Mouse (Mus musculus) right cerebral cortex, postnatal 36 days (tissue): ENCODE measurements around the gene Coq6.

ENCODE experiments used
- DNase-seq, 2 experiments: peaks; one replicate each; pipeline ENCODE4 v3.0.0; 2022; ENCODE audit warnings: low spot score in 2 of 2, mixed read lengths in 1 of 2

Coq6 gene

DNA sequence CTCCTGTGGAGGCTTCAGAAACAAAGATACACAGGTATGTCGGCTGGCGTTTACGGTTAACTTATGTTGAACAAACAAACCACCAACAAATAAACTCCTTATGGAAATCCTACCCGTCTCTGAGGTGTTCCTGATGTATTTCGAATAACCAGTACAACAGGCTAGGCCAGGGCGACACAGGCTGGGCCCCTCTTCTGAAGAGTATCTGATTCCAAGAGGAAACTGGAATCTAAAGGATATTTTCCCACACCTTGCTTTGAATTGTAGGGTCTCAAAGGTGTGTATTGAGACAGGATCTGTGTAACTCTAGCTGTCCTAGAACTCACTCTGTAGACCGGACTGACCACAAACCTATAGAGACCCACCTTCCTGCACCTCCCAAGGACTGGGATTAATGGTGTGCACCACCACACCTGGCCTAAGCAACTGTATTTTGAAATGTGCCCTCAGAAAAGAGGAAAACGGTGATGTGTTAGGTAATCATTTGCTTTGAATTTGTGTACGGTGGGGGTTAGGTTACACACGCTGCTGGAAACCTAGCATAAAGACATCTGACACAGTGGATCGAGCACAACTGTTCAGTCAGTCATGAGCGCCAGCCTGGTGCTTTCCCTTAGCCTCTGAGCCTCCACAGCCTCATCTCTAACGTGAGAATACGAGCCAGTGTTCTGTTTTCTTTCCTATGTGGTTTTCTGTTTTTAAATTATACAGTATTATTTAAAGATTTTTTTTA, 35.7 kb downstream of the Coq6 start:
- DNase-seq = no peak

DNA sequence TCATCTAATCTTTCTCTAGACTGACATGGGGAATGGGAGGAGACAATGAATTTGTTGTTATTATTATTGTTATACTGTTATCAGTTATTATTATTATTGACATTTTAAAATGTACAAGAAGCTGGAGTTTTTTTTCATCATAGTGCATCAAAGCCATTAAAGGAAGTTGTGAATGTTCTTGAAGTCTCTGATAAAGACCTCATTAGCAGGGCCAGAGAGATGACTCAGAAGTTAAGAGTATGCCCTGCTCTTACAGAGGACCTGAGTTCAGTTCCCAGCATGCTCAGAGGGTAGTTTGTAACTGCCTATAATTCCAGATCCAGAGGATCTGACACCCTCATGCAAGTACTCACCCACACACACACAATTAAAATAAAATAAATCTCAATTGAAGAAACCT, 36.2 kb downstream of the Coq6 start:
- no peak for DNase-seq

DNA sequence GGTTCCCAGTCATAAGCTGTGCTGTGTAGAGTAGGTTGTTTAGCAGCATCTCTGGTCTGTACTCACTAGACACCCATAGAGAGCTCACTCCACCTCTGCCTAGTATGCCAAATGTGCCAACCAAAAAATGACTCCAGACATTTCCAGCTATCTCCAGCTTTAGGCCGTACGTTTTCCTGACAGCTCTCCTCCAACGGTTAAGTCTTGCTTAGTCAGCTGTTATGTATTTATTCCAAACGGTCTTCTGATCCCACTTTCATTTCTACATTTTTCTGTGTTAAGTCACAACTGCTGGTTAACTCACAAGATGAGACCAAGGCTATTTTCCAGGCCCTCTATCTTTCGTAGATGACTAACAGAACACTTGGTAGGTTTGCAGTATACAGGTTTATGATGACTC, 37.2 kb downstream of the Coq6 start:
- no peak for DNase-seq

DNA sequence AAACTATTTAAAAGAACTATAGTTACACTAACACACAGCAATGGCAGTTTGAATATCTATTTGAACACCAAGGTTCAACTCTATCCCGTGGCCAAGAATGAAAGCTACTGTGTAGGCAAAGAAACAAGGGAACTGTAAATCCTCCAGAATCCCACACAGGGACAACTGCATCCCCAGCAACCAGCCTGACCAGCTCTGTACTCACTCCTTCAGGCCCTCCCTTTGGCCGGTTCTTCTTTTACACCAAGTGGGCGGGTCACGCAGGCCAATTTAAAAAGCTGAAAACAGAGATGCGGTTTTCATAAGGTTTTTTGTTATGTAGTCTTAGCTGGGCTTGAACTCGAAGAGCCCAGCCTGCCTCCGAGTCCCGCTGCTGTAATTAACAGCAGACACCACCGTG, 37.7 kb downstream of the Coq6 start:
- DNase-seq = no peak

DNA sequence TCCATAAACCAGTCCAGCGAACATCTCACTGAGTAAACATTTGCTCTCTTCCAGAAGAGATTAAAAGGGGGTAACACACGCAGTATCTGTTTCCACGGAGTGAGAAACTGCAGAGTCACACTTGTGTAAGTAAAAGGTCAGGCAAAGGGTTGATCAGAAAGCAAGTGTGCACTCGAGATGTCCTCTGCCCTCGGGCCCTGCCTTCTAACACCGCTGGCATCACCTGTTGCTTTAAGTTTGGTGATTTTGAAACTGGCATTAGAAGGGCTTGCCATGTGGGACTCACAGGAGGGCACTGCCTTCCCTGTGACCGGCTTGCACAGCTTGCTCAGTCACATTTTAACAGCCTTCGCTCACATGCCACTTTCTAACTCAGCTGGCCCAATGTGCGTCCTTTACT, 38.2 kb downstream of the Coq6 start:
- DNase-seq = no peak

DNA sequence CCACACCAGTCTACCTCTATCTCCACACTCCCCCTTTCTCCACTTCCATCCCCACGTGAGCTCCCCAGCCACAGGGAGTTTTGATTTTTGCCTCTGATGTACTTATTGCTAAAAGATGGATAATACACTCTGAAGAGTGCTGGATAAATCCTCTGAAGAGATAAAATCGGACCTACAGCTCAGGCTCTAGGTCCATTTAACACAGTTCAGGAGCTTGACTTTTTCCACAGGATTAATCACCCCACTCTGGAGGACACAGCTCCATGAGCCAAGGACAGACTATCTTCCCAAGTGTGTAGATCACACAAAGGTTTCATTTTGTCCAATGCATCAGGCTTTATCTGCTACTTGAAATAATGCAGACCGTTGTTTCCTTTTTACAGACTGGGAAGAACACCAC, 38.6 kb downstream of the Coq6 start:
- no peak for DNase-seq

DNA sequence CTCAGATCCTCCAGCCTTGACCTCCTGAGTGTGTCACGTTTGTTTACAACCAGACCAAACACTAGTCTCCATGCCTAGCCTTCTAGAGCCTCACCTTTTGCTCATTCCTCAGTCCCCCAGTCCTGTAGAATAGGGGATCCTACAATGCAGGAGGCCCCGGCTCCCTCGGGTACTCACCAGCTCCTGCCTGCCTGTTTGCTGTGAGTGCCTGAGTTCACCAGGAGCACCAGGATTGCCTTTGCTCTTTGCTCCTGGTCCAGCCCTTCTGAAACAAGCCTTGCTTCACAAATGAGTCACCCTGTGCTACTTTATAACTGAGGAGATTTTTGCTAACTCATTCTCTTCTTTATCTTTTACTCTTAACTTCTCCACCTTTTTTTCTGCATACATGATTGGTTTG, 39.2 kb downstream of the Coq6 start:
- no peak for DNase-seq

DNA sequence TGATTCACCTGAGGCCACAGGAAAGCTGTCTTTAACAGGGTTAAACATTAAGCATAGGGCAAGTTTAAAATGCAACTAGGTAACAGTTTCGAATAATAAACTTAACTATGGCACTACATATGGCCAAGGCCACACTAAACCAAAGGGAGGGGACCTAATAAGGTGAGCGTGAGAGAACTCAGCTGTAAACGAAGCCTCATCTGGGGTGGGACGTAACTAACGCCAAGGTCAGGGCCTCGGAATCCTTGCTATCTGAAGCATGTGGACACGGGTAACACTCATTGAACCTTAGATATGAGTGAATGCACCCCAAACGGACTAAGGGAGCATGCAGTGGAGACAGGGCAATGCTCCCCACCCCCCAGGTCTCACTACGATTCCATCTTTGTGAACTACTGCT, 41.5 kb downstream of the Coq6 start:
- DNase-seq = no peak

DNA sequence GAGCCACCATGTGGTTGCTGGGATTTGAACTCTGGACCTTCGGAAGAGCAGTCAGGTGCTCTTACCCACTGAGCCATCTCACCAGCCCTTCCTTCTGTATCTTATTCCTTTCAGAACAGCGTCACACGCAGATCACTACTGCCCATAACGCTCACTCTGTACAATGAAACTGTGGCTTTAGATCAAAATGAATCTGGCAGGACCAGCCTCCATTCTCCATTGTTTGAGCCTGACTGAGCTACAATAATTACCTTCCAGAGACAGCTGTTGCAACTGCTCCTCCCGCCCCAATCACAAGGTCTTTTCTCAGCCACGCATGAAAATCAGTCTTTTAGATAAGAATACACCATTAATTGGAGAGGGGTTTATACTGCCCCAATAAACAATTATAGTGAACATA, 43.1 kb downstream of the Coq6 start:
- no peak for DNase-seq

DNA sequence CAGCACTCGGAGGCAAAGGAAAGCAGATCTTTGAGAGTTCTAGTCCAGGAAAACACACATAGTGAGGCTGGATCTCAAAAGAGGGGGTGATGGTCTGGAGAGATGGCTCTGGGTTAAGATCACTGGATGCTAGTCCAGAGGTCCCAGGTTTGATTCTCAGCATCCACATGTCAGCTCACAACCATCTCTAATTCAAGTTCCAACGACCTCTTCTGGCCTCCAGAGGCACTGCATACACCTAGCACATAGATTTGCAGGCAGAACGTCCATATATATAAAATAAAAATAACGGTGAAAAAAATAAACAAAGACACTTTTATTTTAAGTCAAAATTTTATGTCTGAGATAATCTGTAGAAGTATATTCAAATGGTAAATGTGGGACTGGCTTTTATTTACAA, 45.8 kb downstream of the Coq6 start:
- DNase-seq = no peak

DNA sequence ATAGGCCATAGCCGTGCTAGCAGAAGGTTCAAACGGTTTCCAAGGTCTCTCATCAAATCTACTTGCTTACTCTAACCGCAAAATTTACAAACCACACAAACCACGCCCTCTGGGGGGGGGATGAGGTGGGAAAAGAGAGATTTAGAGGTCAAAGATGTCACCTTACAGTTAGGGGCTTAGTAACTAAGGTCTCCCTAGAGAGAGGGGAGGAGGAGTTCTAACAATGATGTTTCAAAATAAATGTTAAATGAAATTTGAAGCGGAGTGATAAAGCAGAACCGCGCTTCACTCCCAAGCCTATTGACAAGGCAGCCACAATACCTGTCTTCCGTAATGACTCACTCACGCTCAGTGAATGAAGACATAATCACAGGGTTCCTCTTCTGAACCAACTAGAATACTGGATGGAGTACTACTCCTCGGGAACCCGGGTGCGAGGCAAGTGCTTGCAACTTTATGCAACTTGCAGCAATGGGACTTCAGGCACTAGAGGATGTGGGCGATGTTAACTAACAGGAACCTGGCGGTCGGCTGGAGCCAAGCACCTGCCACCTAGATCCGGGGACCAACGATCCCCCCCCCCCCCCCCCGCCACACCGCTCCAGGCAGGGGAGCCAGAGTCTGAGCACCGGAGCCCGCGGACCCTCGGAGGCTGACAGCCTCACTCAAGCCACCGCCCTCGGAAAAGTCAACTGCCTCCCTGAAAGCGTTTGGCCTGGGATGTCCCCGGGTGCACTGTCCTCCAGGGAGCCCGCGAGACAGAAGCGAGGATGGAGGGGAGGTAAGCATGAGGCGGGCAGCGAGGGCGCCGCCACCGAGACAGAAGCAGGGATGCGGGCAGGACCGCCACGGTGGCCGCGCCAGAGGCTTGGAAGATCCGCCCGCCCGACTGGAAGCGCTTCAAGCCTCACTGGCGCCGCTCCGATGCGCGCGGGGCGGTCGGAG, 46.7 kb downstream of the Coq6 start:
- peak; percentile 8 to 25 for DNase-seq

DNA sequence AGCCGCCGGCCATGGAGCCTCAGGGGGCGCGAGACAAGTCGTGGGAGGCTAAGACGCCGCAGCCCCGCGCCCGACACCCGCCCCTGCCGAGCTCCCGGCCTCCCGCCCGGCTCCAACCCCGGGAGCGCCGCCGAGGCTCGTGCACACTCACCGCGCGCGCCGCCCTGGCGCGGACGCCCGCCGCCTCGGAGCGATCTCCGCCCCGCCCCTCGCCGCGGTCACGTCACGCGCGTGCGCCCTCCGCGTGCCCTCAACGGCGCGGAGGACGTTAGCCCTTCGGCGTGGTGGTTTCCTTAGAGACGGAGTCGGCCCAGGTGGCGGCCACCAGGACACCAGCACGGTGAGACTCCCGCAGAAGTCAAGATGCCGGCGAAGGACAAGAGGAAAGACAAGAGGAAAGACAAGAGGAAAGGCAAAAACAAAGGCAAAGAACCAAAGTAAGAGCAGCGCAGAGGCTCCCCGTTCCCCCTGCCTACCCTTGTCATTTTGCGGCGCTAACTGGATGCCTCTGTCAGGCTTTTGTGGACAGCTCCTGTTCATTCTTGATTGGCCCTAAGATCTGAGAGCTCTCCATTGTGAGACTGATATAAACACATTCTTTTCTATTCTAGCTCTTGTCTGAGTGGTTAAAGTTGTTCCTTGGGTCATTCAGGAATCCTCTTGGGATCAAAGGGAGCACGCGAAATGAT, 47.5 kb downstream of the Coq6 start, which contains the start of the genes Entpd5 and Bbof1:
Entpd5 (minus strand) TSS at position 211 of the 689 bp plus-strand sequence.
Bbof1 (plus strand) TSS at position 253 of the 689 bp plus-strand sequence.
- peak; percentile 85 to 87 for DNase-seq

DNA sequence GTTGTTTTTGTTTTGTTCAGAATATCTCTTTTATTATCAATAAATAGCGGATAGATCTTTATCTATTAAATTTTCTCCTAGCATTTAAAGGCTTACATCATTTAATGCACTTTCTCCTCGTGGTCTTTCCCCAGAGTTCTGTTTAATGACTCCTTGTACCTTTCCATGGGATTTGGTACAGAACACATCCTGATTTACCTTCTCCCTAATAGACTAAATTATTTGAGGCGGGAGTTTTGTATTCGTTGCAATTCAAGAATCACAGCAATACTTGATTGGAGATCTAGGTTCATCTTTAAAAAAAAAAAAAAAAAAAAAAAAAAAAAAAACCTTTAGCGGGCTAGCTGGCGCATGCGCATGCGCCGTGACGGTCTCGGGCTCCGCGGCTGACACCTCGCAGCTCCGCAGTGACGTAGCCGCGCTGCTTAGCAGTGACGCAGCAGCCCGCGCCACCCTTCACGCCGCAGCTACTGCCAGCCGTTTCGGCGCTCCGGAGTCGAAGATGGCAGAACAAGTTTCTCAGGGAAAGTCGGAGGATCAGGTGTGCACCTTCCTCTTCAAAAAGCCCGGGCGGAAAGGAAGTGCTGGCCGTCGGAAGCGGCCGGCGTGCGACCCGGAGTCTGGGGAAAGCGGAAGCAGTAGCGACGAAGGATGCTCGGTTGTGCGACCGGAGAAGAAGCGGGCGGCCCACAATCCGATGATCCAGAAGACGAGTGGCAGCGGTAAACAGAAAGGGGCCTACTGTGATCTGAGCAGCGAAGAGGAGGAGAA, 55.6 kb downstream of the Coq6 start, which contains the start of gene Rnf113a2:
Rnf113a2 (plus strand) TSS at position 363 of the 771 bp plus-strand sequence.
- DNase-seq = peak; percentile 74 to 79

DNA sequence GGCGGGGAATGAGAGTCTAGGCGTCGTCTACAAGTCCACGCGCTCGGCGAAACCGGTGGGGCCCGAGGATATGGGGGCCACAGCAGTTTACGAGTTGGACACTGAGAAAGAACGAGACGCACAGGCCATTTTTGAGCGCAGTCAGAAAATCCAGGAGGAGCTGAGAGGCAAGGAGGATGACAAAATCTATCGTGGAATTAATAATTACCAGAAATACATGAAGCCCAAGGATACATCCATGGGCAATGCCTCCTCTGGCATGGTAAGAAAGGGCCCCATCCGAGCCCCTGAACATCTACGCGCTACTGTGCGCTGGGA, 56.1 kb downstream of the Coq6 start:
- DNase-seq = no peak
